Mouse (Mus musculus) liver, postnatal 0 days (tissue): Measurements from ENCODE around the gene Ak4.

Experiments
- CTCF ChIP-seq: sonication (generic); IDR thresholded peaks from 2 replicates; pipeline ENCODE4 v1.5.1; 2016; ENCODE audit warnings: antibody characterized with exemption, low read depth
- EP300 ChIP-seq: IDR thresholded peaks from 2 replicates; pipeline ENCODE4 v1.6.1; 2016; ENCODE audit warnings: antibody characterized with exemption, low read depth, mild to moderate bottlenecking

DNA sequence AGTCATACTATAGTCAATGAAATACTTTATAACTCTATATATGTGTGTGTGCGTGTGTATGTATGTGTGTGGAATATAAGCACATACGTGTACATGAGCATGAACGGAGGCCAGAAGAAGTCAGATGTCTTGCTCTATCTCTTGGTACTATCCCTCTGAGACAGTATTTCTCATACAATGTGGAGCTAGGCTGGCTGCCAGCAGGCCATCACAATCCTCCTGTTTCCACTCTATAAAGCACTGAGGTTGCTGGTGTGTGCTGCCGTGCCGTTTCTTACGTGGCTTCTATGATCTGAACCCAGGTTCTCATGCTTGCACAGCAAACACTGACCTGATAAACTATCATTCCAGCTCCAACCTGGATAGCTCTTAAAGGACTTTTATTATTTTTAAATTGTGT, 46.3 kb upstream of the Ak4 start:
- TF ChIP-seq CTCF = no peak
- TF ChIP-seq EP300 = no peak
